24 mouse cellular contexts compared by ENCODE assay signal in genomic region chr13:24157560-24158011, GRCm38 (mm10).
DNase-seq lines count a peak whose midpoint lies in the region; ATAC-seq and TF ChIP-seq lines count a peak whose summit lies in the region.
"Had no signal": no experiment of that assay in that cellular context is flagged by ENCODE, and none has a peak within 500 bp of the region (broad histone marks: within the 10 kb centered on the region; RNA-seq: fewer than 3 reads in every experiment).

No protein-coding gene starts in this region.

- H3K4me2 ChIP-seq in liver, embryonic 12.5 days: no peak overlapping the region
- H3K4me2 ChIP-seq in liver, postnatal 0 days (ENCODE audit: low read depth, low read length): no peak overlapping the region
- H3K4me2 ChIP-seq in liver, embryonic 15.5 days: no peak overlapping the region
- H3K4me2 ChIP-seq: hindbrain, embryonic 14.5 days; lung, embryonic 15.5 days; neural tube, embryonic 13.5 days had no signal

- peak; percentile 26 to 53 for DNase-seq in frontal cortex, adult 2 months (ENCODE audit: extremely low spot score in 1 of 2, low spot score in 1 of 2)
- DNase-seq in frontal cortex, postnatal 14 days (ENCODE audit: low spot score in 2 of 2): no peak
- DNase-seq in liver, postnatal 0 days: no peak
- DNase-seq in brain, embryonic 14.5 days (ENCODE audit: low read depth): peak; percentile 78
- DNase-seq in natural killer cell, adult 2 months (ENCODE audit: low spot score in 2 of 2): no peak
- DNase-seq: adrenal gland, adult 2 months; cerebellum, adult 2 months; cerebellum, postnatal 36 days; heart, postnatal 4 days; kidney, adult 18-20 months; kidney, postnatal 4 days; lung, postnatal 36 days; midbrain, embryonic 14.5 days; retina, postnatal 1 day; right cerebral cortex, postnatal 4 days; thymus, postnatal 25 days had no signal

- H3K9me3 ChIP-seq in liver, embryonic 12.5 days (replicated peaks): no peaks in the 10 kb centered on the region
- H3K9me3 ChIP-seq in liver, postnatal 0 days (ENCODE audit: low read length): no peaks in the 10 kb centered on the region
- H3K9me3 ChIP-seq in liver, embryonic 15.5 days (replicated peaks): no peaks in the 10 kb centered on the region
- H3K9me3 ChIP-seq: heart, embryonic 10.5 days; lung, embryonic 15.5 days; neural tube, embryonic 13.5 days had no signal

- WGBS in liver, embryonic 12.5 days (ENCODE audit: insufficient replicate concordance): 77% methylated on average over 10 of the region's 10 CpGs
- WGBS in liver, postnatal 0 days (ENCODE audit: insufficient replicate concordance): 82% methylated on average over 10 of the region's 10 CpGs
- 69% methylated on average over 10 of the region's 10 CpGs for WGBS in liver, embryonic 15.5 days (ENCODE audit: insufficient replicate concordance)

- peaks cover 91% of the 10 kb centered on the region for H3K4me1 ChIP-seq in liver, embryonic 12.5 days
- peaks cover 24% of the 10 kb centered on the region for H3K4me1 ChIP-seq in liver, postnatal 0 days (ENCODE audit: insufficient read depth)
- peaks cover 79% of the 10 kb centered on the region for H3K4me1 ChIP-seq in liver, embryonic 15.5 days (replicated peaks)
- H3K4me1 ChIP-seq: lung, embryonic 15.5 days had no signal

- no peak for TF ChIP-seq EP300 in liver, postnatal 0 days (IDR thresholded peaks at IDR 0.05; ENCODE audit: low read depth)

- no peak for ATAC-seq in liver, embryonic 12.5 days
- no peak for ATAC-seq in liver, postnatal 0 days
- ATAC-seq in liver, embryonic 15.5 days (ENCODE audit: insufficient read depth): no peak
- ATAC-seq: inflammation-experienced regulatory T-cells, adult 6 months had no signal

- peak overlapping the region; percentile 98 for H3K27ac ChIP-seq in liver, embryonic 12.5 days
- H3K27ac ChIP-seq in liver, postnatal 0 days (ENCODE audit: low read depth): no peak overlapping the region
- H3K27ac ChIP-seq in liver, embryonic 15.5 days (replicated peaks): peak overlapping the region; percentile 99
- H3K27ac ChIP-seq: heart, embryonic 10.5 days; hindbrain, embryonic 14.5 days; lung, embryonic 15.5 days; neural tube, embryonic 13.5 days had no signal

- no peak overlapping the region for H3K4me3 ChIP-seq in liver, embryonic 12.5 days
- no peak overlapping the region for H3K4me3 ChIP-seq in liver, postnatal 0 days (ENCODE audit: low read depth, low read length)
- no peak overlapping the region for H3K4me3 ChIP-seq in liver, embryonic 15.5 days (replicated peaks)
- H3K4me3 ChIP-seq: heart, embryonic 10.5 days; lung, embryonic 15.5 days; megakaryocyte, embryonic 14.5 days; neural tube, embryonic 13.5 days had no signal

- TF ChIP-seq CTCF in liver, postnatal 0 days (IDR thresholded peaks at IDR 0.05; ENCODE audit: low read depth): no peak
- no peak for TF ChIP-seq CTCF in brain, embryonic 14.5 days (IDR thresholded peaks at IDR 0.05; ENCODE audit: borderline replicate concordance, extremely low read depth, insufficient read depth, insufficient read length)

- H3K27me3 ChIP-seq in liver, embryonic 12.5 days (replicated peaks): no peaks in the 10 kb centered on the region
- H3K27me3 ChIP-seq in liver, postnatal 0 days (ENCODE audit: insufficient read depth, low read length): no peaks in the 10 kb centered on the region
- 0 out of 2 replicates have a peak, but pooled peaks cover 3% of the 10 kb centered on the region for H3K27me3 ChIP-seq in liver, embryonic 15.5 days
- H3K27me3 ChIP-seq: lung, embryonic 15.5 days; neural tube, embryonic 13.5 days had no signal

- TF ChIP-seq POLR2A in brain, embryonic 14.5 days (IDR thresholded peaks at IDR 0.05; ENCODE audit: borderline replicate concordance, extremely low read depth, insufficient read depth, insufficient read length, poor library complexity, severe bottlenecking): no peak

- H3K36me3 ChIP-seq in liver, embryonic 12.5 days: no peaks in the 10 kb centered on the region
- H3K36me3 ChIP-seq in liver, postnatal 0 days (replicated peaks; ENCODE audit: insufficient read depth, low read length): no peaks in the 10 kb centered on the region
- H3K36me3 ChIP-seq in liver, embryonic 15.5 days (replicated peaks): no peaks in the 10 kb centered on the region
- H3K36me3 ChIP-seq: heart, embryonic 10.5 days; lung, embryonic 15.5 days; neural tube, embryonic 13.5 days had no signal

- H3K9ac ChIP-seq in liver, embryonic 12.5 days: no peak overlapping the region
- H3K9ac ChIP-seq in liver, postnatal 0 days (replicated peaks): no peak overlapping the region
- H3K9ac ChIP-seq in liver, embryonic 15.5 days: no peak overlapping the region
- H3K9ac ChIP-seq: hindbrain, embryonic 14.5 days; lung, embryonic 15.5 days; neural tube, embryonic 13.5 days had no signal

Comparison
In these comparisons a context has a peak if more than half of its experiments do, and no peak if none do; other contexts are left out.
1. DNase-seq: peak in frontal cortex, adult 2 months (2 of 2) and brain, embryonic 14.5 days (single experiment); none in frontal cortex, postnatal 14 days (0 of 2), liver, postnatal 0 days (single experiment) and natural killer cell, adult 2 months (0 of 2).